Mouse (Mus musculus) neural tube, embryonic 11.5 days (tissue): ENCODE measurements at regions not wholly inside any gene's neighbourhood (a gene's known extent, or its start where the extent isn't known, plus 50 kb on each side); places are given as distances from the start of the nearest gene placed in this dataset.

Source experiments
- ATAC-seq: fragments of 200-750 bp; cut with Nextera tagmentation; 2 replicates; pipeline ENCODE4 v1.8.0; 2017; ENCODE audit warnings: moderate number of reproducible peaks, mild to moderate bottlenecking, moderate TSS enrichment, moderate library complexity; ENCODE audit not compliant: insufficient read depth, low FRiP score, low TSS enrichment
- DNase-seq: peaks from one replicate; pipeline ENCODE4 v3.0.0-alpha.2; 2015; ENCODE audit warnings: low spot score
- H3K27ac ChIP-seq: fragments of 300-500 bp; sonication (generic); 2 replicates; pipeline ENCODE4 v1.5.1; 2014; ENCODE audit warnings: low read depth, mild to moderate bottlenecking, low read length
- H3K27me3 ChIP-seq: fragments of 300-500 bp; sonication (generic); 2 replicates; pipeline ENCODE4 v1.6.1; 2014; ENCODE audit warnings: mild to moderate bottlenecking, low read length, mixed read lengths; ENCODE audit not compliant: control insufficient read depth, insufficient read depth
- H3K36me3 ChIP-seq: fragments of 300-500 bp; sonication (generic); 2 replicates; pipeline ENCODE4 v1.6.1; 2014; ENCODE audit warnings: mild to moderate bottlenecking, low read length, moderate library complexity, mixed read lengths; ENCODE audit not compliant: control insufficient read depth, insufficient read depth
- H3K4me1 ChIP-seq: fragments of 300-500 bp; sonication (generic); 2 replicates; pipeline ENCODE4 v1.6.1; 2014; ENCODE audit warnings: low read length, mixed read lengths; ENCODE audit not compliant: control insufficient read depth, insufficient read depth
- H3K4me2 ChIP-seq: fragments of 300-500 bp; sonication (generic); 2 replicates; pipeline ENCODE4 v1.6.1; 2014; ENCODE audit warnings: low read depth, mild to moderate bottlenecking, moderate library complexity
- H3K4me3 ChIP-seq: fragments of 300-500 bp; sonication (generic); 2 replicates; pipeline ENCODE4 v1.5.1; 2014; ENCODE audit warnings: low read depth, low read length
- H3K9ac ChIP-seq: fragments of 300-500 bp; sonication (generic); 2 replicates; pipeline ENCODE4 v1.6.1; 2014; ENCODE audit warnings: mild to moderate bottlenecking, low read length
- H3K9me3 ChIP-seq: fragments of 300-500 bp; sonication (generic); 2 replicates; pipeline ENCODE4 v1.6.1; 2016; ENCODE audit warnings: low read length; ENCODE audit not compliant: control insufficient read depth
- WGBS: fragments of 180-500 bp; shearing (Covaris S2); extraction: QIAGEN DNeasy Blood & Tissue Kit; methylation state at CpG from one replicate; pipeline ENCODE4 v1.1.7; 2014; 5-methylcytosine and 5-hydroxymethylcytosine counted together

DNA sequence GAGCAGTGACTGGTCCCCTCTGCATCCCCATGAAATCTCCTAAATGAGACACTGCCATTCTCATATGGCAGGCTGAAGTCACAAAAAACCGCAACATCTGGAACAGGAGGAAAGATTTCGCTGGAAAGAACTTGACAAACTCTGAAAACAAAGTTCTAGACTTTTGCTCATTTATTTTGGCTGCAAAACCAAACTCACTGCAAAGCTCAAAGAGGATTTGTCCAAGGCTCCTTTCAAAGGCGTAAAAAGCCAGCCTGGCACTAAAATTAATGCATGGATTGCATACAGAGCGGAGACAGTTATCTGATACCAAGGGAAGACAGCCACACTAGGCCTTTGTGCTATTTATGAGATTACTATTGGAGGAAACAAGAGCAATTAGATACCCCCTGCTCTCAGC lies 90.3 kb upstream of the Meis1 start:
- Histone ChIP-seq H3K36me3 (no peaks in the 10 kb centered on the region), H3K4me2 (no peak overlapping the region), H3K27ac (no peak overlapping the region), H3K9me3 (no peaks in the 10 kb centered on the region), H3K9ac (no peak overlapping the region), H3K4me1 (no peaks in the 10 kb centered on the region), H3K27me3 (no peaks in the 10 kb centered on the region), H3K4me3 (no peak overlapping the region)
- 63% methylated on average over 4 of the region's 4 CpGs for WGBS
- ATAC-seq (no peak), DNase-seq (no peak)

DNA sequence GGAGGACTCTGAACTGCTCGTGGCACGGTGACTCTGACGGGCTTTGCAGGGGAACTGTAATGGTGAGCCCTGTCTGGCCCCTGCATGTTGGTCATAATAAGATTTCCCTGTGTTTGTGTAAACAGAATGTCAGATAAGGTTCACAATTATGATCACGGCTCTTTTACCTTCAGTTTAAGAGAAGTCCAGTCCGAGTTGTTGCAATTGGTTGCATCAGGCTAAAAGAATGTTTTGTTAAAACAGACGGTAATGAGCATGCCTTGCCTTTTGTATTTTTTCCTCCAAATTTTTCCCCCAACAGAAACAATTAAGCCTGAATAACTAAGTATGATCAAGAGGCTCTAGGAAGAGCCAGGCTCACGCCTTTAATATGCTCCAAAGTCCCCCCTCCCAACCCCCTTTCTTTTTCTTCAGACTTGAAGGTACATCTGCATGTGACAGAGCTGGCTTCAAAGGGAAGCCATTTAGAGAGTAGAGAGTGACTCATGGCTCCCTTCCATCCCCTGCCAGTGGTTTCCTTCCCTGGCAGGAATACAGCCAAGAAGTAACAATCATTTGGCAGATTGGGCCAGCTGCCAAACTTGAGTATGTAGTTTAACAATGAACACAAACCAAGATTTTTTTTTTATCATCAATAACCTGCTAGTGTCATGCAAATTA lies 93.3 kb upstream of the Meis1 start:
- H3K4me1 ChIP-seq = no peaks in the 10 kb centered on the region
- no peak overlapping the region for H3K4me3 ChIP-seq
- no peak for DNase-seq
- WGBS = 57% methylated on average over 7 of the region's 7 CpGs
- H3K27ac ChIP-seq = no peak overlapping the region
- H3K9ac ChIP-seq = no peak overlapping the region
- H3K4me2 ChIP-seq = no peak overlapping the region
- no peaks in the 10 kb centered on the region for H3K36me3 ChIP-seq
- no peaks in the 10 kb centered on the region for H3K27me3 ChIP-seq
- H3K9me3 ChIP-seq = no peaks in the 10 kb centered on the region
- ATAC-seq = no peak

DNA sequence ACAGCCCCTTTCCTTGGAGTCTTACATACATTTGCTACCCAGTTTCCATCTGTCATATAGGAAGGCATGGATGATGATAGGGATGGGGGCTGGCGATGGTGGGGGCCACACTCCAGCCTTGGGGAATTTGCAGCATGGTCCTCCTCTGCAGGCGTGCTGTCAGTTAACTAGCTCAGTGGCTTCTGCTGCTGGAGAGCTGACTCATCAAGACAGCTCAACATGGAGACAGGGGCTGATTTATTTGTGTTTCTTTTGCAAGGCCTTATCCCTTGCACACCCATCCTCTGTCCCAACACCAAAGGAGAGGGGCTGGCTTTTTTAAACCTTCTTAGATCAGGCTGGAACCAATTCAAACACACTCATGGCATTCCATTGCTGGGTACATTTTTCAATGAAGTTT lies 98.3 kb upstream of the Meis1 start:
- H3K27me3 ChIP-seq = no peaks in the 10 kb centered on the region
- ATAC-seq = no peak

DNA sequence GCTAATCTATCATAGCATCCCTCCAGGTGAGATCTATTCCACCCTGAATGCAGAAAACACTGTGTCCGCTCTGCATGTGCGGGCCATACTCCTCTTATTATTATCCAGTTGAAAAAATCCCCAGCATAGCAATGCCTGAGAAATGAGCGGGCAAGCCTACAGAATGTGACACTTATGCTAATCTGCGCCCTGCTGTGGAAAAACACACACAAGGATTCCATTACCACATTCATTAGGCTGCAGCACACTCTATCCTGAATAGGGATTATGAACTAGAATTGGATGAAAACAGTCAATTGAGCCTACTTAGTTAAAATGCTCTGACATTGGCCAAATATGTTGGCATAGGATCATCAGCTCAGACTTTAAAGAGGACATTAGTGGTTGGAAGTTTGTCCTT lies 99.5 kb upstream of the Meis1 start:
- no peak for ATAC-seq
- Histone ChIP-seq H3K9ac (no peak overlapping the region), H3K4me2 (no peak overlapping the region), H3K27ac (no peak overlapping the region), H3K4me3 (no peak overlapping the region), H3K36me3 (no peaks in the 10 kb centered on the region), H3K27me3 (no peaks in the 10 kb centered on the region), H3K9me3 (no peaks in the 10 kb centered on the region), H3K4me1 (no peaks in the 10 kb centered on the region)
- 77% methylated on average over 4 of the region's 4 CpGs for WGBS
- no peak for DNase-seq

More for the DNA sequence above, 98.3 kb upstream of the Meis1 start:
- DNase-seq = no peak
- Histone ChIP-seq H3K4me3 (no peak overlapping the region), H3K9ac (no peak overlapping the region), H3K4me1 (no peaks in the 10 kb centered on the region), H3K27ac (no peak overlapping the region), H3K36me3 (no peaks in the 10 kb centered on the region), H3K9me3 (no peaks in the 10 kb centered on the region), H3K4me2 (no peak overlapping the region)
- 56% methylated on average over 2 of the region's 2 CpGs for WGBS

DNA sequence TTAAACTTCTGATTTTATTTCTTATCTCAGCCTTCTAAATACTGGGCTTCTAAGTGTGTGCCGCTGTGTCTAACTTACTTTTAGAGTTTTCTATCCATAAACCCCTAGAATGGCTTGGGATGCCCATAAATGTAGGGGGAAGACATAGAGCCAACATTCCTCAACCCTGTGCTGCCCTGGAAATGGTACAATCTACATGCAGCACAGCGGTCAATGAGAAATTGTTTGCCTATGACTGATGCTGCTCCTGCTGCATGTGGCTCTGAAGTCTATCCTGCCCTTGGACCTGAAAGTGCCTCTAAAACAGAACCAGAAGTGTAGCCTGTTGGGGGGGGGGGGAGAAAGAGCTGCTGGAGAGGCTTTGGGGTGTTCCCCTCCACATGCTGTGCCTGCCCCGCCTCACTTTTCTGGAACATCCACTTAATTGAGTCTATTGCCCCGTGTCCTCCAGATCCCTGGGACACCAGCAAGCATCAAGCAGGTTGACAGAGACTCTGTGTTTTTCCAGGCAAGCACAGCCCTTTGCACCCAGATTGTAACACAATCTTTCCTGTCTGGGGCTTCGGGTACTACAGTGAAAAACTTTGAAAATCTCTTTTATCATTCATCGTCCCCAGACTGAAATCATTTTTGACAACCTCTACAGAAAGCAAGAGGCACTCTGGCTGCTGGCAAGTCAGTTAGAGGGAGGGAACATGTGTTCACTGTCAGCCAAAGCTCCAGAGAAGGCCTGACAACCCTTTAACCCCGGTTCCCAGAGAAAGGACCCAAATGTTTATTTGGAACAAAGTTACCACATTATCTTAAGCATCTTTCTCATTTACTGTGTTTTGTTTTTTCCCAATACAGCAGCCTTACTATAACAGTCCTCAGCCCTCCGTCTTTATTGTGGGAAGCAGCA lies 101.4 kb upstream of the Meis1 start:
- 64% methylated on average over 8 of the region's 8 CpGs for WGBS
- ATAC-seq = no peak
- Histone ChIP-seq H3K4me1 (no peaks in the 10 kb centered on the region), H3K9ac (no peak overlapping the region), H3K27me3 (no peaks in the 10 kb centered on the region), H3K4me2 (no peak overlapping the region), H3K36me3 (no peaks in the 10 kb centered on the region), H3K4me3 (no peak overlapping the region), H3K9me3 (no peaks in the 10 kb centered on the region), H3K27ac (no peak overlapping the region)
- no peak for DNase-seq

DNA sequence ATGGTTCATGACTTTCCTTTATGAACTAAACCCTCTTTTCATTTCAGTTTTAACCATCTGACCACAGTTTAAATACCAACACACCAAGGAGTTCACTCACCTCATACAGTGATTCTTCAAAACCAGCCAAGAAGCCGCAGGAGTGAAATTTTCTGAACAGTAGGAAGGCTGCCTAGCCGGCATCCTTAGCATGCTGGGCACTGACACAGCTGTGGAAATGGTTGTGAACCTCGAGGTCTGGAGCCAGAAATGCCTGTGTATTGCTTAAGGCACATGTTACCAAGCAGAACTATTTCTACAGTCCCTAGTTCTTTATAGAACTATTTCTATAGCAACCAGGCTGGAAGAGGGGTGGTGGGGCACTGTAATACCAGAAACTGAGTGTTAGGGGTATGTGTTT lies 102.1 kb upstream of the Meis1 start:
- no peak overlapping the region for H3K9ac ChIP-seq
- H3K36me3 ChIP-seq = no peaks in the 10 kb centered on the region
- H3K4me2 ChIP-seq = no peak overlapping the region
- H3K9me3 ChIP-seq = no peaks in the 10 kb centered on the region
- ATAC-seq = no peak
- H3K27ac ChIP-seq = no peak overlapping the region
- H3K4me3 ChIP-seq = no peak overlapping the region
- H3K4me1 ChIP-seq = no peaks in the 10 kb centered on the region
- no peak for DNase-seq
- H3K27me3 ChIP-seq = no peaks in the 10 kb centered on the region
- WGBS = 40% methylated on average over 3 of the region's 3 CpGs

DNA sequence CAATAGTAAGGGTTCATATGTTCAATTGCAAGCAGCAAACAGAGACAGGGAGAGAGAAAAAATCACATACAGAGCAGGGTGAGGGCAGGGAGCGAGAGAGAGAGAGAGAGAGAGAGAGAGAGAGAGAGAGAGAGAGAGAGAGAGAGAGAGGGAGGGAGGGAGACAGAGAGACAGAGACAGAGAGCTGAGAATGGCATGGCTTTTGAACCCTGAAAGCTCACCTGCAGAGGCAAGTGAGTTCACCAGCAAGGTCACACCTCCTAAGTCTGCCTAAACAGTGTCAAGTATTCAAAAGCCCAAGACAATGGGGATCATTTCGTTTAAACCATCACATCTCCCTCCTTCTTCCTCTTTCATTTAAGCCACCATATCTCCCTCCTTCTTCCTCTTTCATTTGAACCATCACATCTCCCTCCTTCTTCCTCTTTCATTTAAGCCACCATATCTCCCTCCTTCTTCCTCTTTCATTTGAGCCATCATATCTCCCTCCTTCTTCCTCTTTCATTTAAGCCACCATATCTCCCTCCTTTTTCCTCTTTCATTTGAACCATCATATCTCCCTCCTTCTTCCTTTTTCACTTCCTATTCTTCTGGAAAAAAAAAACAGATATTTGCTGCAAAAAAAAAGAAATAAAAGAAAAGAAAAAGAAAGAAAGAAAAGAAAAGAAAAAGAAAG lies 116.7 kb upstream of the Meis1 start:
- ATAC-seq = no peak
- Histone ChIP-seq H3K4me1 (no peaks in the 10 kb centered on the region), H3K36me3 (no peaks in the 10 kb centered on the region), H3K4me2 (no peak overlapping the region), H3K27ac (no peak overlapping the region), H3K4me3 (no peak overlapping the region), H3K9me3 (no peaks in the 10 kb centered on the region), H3K9ac (no peak overlapping the region), H3K27me3 (no peaks in the 10 kb centered on the region)
- DNase-seq = no peak
- 61% methylated on average over 2 of the region's 2 CpGs for WGBS

DNA sequence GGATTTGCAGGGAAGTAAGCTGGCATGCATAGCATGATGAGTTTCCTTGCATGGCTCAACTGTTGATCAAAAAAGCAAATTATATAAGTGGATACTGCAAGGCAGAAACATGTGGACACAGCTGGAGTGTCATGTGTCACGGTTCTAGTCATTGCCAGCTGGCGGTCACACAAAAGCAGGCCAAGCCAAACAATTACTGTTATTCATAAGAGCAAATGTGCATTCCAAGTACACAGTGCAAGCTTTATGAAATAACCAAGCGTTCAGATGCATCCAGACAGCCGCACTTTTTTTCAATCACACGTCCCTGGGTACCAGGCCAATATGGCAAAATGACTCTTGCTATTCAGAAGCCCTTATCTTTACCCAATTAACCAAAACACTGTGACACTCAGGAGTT lies 119.6 kb upstream of the Meis1 start:
- Histone ChIP-seq H3K27ac (no peak overlapping the region), H3K9me3 (no peaks in the 10 kb centered on the region), H3K36me3 (no peaks in the 10 kb centered on the region), H3K4me1 (no peaks in the 10 kb centered on the region), H3K27me3 (no peaks in the 10 kb centered on the region), H3K4me2 (no peak overlapping the region), H3K9ac (no peak overlapping the region), H3K4me3 (no peak overlapping the region)
- no peak for DNase-seq
- 59% methylated on average over 5 of the region's 5 CpGs for WGBS
- no peak for ATAC-seq
